Mouse (Mus musculus) frontal cortex, postnatal 36 days (tissue): ENCODE data around the gene Mov10.

Source experiments
- DNase-seq, 2 experiments: peaks; one replicate each; pipeline ENCODE4 v3.0.0; 2022; ENCODE audit warnings: low spot score in 2 of 2

Mov10 gene

DNA sequence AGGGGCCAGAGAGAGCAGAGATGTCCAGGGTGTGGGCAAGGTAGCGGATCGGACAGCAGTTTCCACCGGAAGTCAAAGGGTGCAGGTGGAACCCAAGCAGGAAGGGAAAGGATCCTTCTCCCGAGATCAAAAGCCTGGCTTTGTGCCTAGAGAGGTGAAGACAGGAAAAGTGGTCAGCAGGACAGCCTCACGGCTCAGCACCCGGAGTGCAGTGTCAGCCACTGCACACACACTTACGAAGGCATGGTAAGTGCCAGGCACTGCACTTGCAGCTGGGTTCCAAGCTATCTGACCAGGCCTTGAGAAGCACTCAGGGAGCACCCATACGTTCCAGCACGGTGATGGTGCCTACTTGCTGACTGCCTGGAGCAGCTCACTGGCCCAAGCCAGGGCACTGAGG is 12.8 kb downstream of the Mov10 start:
- no peak for DNase-seq

DNA sequence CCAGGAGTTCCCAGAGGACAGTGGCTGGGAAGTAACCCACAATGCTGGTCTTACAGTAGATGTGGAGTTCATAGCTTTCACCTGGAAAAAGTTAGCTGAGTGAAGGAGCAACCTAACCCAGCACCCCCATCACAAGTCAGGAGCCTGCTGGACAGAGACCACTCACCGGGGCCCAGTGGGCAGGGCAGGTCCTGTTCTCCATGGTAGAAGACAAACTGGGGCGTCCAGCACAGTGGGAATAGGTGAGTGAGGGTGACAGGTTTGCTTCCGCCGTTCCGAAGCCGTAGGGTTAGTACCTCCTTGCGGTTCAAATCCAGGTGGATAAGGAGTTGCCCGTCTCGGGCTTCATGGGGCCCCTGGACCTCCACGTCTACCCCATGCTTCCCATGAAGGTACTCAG is 14.1 kb downstream of the Mov10 start:
- DNase-seq, result no peak

DNA sequence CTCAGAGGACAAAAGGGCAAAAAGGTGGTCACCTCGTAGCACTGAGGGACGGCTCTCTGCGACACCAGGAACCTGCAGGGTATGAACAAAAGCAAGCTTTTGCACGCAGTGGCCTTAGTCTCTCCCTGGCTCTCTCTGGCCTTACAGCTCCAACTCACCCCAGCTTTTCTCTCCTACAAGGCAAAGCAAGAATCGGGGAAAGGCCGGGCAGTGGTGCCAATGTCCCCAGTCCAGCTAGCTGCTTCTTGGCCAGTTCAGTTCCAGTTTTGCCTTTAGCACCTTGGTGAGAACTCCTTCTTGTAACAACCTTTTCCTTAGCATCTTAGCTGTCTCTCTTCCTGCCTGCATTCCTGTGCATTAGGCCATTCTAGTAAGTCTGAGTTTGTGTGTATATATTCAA is 16.9 kb downstream of the Mov10 start:
- no peak for DNase-seq

DNA sequence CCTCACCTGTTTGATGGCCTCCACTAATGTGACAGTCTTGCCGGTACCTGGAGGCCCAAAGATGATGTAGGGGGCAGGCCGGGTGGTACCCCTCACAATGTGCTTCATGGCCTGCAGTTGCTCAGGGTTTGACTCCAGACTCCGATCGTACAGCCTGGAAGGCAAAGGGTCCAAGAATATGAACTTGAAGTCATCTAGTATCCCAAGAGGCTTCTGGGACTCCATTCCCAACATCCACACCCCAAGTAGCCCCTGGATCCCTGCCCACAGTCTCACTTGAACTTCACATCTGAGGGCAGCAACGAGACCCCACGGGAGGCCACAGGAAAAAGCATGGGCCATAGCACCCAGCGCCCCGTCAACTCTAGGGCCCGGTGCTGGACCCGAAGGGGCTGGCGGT is 17.7 kb downstream of the Mov10 start:
- DNase-seq, result no peak

DNA sequence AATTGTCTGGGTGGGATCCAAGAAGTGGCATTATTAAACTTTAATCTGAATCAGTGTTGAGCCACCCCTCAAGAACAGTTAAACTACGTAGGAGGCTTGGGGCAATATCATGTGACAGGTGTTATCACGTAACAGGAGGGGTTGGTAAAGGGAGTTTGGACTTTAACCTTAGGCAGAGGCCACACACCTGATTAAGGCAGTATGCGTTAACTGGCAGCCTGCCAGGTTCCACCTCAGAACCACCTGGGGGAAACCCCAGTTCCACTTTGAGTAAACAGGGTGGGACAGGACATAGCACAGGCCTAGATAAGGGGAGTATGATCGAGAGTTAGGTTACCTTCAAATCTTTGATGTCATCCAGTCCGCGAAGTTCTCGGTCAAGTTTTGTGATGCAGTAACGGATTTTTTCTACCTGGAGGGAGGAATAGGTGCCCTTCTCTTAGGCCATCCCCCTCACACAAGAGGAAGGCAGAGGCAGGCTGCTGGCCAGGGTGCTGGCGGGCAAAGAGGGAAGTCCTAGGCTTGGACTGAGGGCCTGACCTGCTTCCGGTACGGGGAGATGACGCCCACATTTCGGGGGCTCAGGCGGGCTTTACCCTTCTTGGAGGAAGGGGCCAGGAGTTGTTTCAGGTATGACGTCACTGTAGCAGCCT is 21.8 kb downstream of the Mov10 start:
- no peak for DNase-seq

DNA sequence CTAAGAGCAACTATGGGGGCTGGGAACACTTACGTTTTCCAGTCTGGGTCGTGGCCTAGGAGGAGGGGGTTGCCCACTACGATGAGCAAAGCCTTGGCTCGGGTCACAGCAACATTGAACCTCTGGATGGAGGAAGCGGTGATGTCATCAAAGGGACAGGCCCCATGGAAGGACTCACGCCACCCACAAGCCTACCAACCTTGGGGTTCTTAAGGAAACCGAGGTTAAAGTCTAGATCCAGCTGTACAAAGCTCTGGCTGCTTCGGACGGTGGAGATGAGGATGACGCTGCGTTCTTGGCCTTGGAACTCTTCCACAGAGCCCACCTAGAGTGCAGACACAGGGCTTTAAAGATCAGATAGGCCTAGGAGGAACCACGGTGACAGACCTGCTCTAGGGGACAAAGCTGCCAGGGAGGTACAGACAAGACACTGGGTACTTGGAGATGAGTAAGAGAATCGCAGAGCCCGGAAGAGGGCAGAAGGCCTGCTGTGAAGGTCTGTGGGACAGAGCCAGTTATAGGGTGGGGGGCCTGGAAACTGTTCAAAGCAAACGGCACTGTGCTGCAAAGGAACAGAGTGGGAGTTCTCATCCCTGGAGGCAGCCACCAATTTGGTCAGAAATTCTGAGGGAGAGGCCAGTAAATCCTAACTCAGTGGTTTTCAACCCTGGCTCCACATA is 22.6 kb downstream of the Mov10 start:
- no peak for DNase-seq

DNA sequence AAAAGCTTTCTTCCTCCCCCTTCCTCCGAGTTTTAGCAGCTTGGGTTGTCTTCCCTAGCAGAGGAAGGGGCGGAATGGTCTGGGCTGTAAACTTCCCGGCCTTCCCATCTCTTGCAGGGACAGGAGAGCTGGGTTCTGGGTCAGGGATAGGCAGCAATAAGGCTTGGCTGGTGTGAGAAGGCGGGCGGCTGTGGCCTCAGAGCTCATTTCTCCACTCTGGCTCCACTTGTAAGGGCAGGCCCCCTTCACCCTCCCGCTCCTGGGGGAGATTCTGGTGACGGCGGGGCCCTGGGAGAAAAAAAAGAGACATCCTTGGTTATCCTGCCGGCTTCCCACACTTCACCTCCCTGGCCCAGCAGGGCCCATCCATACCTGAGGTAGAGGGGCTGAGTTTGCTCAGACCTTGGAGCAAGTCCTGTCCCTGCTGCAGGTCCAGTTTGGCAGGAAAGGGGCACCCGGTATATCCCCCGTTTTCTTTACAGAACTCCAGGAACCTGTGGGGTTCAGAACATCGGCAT is 23.4 kb downstream of the Mov10 start:
- no peak for DNase-seq

DNA sequence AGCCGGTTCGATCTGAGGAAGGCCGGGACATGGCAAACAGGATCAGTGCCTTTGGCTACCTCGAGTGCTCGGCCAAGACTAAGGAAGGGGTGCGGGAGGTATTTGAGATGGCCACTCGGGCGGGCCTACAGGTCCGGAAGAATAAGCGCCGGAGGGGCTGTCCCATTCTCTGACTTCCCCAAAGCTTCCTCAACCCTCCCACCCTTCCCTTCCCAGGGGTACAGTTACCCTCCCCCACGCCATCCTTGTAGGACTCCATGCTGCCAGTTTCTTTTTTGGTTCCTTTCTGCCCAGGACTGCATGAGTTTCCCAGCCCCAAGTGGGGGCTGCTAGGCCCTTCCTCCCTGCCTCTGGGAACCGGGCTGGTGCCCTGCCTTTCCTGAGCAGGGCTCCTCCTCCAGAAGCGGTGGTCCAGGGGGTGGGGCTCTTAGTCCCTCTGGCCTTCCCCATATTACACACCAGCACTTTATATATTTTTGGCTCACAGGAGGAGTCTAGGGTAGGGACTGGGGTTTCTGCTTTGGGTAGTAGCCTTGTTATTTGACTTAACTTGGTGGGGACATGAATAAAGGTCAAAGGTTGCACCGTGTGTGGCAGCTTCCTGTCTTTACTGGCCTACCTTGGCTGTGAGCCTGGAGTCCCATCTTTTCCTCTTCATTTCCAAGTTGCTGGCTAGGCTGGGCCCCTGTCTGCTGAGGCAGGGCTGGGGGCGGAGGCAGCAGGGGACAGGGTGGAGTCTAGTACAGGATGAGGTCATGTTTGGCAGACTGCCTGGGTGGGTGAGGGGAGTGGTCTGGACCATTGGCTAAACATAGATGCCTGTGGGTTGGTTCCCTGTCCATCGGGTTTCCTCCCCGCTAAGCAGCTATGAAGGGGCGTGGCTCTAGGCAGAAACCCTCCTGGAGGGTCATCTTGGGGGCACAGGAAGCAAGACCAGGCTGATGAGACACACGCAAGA is 24.2 kb downstream of the Mov10 start:
- peak in 1 of 2 experiments; percentile 66 for DNase-seq

DNA sequence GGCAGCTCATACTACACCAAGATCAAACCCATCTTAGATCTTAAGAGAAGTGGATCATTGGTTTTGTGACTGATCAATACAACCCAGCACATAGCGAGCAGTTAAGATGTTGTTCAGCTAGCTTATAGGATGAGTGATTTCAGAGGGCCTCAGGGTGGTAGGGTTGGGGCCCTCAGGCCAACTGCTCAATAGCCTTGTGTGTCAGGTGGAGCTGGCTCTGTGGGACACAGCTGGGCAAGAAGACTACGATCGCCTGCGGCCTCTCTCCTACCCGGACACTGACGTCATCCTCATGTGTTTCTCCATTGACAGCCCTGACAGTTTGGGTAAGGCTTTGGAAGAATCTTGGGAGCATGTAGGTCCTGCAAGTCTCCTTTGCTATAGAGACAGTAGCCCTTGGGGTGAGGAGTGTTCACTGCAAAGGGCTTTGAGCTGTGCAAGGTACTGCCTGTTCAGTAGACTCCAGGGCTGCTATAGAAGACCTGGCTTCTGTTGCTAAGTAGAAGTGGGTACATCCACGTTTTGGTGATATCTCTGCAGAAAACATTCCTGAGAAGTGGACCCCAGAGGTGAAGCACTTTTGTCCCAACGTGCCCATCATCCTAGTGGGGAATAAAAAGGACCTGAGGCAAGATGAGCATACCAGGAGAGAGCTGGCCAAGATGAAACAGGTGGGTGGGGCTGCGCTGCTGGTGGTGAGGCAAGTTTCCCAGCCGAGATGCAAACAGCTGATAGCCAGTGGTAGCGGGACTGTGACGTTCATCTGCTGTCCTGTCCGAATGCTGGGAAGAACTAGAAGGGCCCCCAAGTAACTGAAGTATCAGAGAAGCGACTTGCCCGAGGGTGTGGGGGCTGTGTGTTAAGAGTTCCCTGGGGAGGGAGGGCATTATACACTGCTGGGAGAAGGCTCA is 25.7 kb downstream of the Mov10 start:
- no peak for DNase-seq

DNA sequence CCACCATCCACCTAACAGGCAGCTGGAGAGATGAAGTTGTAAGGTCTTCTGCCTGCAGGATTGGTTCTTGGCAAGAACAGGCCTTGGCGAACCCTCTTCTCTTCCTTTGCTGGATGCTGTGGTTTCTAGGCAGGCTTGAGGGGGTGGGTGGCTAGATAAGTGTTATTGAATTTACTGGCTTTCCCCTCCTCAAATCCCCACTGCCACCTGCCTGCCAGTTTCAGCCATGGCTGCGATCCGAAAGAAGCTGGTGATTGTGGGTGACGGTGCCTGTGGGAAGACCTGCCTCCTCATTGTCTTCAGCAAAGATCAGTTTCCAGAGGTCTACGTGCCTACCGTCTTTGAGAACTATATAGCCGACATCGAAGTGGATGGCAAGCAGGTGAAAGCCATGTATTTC is 26.7 kb downstream of the Mov10 start:
- peak; percentile 47 to 53 for DNase-seq

DNA sequence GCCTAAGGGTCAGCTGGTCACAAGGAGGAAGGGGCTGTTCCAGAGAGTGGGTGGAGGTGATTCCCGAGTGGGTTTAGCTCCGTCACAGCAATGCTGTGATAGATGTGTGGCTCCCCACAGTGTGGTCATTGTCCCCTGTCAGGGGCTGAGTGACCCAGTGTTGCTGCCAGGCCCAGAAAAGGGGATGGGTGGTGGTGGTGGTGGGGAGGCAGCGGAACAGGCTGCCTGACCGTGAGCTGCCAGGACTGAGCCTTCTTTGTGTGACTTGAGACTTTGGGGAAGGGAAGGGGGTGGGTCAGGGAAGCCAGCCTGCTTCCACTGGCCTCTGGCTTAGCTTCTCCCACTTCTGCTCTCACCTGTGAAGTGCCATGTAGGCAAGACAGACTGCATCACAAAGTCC is 27.3 kb downstream of the Mov10 start:
- DNase-seq, result no peak

DNA sequence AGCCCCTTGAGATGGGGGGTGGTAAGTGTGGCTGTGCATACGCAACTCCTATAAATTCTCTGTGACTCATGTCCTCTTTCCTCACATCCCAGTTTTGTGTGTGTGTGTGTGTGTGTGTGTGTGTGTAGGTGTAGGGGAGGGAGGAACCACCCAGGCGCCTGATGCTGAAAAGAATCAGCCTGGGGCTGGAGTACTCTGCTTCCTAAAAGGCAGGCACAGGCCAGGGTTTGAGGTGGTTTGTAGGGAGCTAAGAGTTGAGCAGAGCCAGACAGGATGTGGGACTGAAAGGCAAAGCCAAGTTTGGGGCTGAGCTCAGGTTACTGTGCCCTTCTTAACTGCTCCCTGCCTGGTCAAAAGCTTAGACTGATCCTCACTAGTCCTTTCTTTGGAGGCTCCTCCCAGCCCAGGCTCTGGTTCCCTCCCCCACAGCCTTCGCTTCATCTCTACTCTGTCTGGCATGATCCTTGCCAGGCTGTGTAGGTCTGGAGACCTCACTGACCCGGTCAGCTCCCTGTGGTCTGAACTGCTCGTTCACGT is 27.9 kb downstream of the Mov10 start:
- peak; percentile 59 to 61 for DNase-seq

DNA sequence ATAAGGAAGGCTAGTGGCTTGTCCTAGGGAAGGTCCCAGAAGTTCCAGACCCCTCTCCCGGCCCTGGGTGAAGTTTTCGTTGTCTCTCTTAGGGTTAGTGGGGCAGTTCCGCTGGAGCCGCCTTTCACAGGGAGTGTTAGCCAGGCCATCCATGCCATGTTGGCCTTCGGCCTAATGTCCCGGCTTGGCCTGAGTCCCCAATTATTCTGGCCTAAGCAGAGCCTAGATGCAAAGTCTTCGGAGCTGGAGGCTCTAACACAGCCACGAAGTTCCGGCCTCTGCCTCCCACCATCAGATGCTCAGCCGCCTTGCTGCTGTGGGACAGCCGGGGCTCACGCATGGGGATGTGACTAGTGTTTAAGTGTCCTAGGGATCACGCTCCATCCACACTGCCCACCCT is 28.5 kb downstream of the Mov10 start:
- DNase-seq, result no peak

DNA sequence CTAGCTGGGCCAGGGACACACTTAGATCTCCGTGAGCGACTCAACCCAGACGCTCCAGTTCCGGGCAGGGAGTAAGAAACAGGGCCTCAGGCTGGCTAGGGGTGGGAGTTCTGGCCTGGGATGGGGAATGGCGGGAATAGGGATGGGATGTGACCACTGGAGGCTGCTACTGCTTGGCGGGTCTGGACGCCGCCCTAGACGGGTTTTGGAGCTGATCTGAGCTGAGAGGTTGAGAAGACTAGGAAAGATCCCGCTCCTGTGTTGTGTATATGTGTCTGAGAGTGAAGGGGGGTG is 29.1 kb downstream of the Mov10 start:
- DNase-seq, result no peak

DNA sequence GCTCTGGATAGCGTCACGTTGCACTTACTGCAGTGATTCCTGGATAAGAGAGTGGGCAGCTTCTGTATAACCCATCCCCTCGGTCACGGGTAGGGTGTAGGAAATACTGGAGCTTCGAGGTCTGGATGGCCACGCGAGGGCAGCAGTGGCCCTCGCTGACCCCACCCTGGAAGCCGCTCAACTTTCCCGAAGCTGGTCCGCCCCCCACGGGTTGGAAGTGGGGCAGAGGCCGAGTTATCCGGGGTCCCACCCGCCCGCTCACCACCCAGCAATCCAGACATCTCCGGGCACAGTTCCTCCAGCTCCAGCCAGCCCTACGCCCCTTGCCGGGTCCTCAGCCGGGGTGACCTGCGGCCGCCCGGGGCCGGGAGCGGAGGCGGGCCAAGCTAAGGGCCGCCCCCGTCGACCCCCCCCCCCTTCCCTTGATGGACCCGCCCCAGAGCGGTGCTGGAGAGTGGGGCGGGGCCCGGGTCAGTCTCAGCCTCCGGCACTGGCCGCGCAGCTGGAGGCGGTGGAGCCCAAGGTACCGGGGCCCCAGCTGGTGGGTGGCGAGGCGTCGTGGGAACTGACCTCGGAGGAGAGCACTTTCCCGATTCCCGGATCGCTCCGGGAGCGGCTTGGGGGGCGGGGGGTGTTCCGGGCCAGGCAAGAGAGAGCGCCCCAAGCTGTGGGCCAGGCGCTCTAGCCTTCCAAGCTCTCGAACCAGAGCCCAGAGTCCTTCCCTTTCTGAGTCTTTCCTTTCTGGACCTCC is 29.6 kb downstream of the Mov10 start:
- peak; percentile 51 to 62 for DNase-seq

DNA sequence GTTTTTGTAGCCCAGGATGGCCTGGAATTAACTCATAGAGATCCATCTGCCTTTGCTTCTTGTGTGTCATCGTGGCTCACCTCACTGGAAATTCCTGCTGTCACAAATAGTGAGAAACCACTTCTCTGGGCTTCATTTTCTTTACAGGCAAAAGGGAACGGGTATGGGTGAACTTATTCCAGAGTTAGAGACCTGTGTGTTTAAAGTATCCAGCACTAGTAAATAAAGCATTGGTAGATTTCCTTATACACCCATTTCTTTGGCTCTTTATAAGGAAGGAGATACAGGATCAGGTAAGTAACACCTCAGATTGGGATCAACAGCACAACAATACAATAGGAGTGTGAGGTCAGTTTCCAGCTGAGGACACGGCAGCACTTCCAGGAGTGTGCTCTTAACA is 30.3 kb downstream of the Mov10 start, which contains the start of gene Rhoc:
TSS of gene Rhoc (plus strand) at position 301 of the 400 bp plus-strand sequence.
- DNase-seq, result no peak

DNA sequence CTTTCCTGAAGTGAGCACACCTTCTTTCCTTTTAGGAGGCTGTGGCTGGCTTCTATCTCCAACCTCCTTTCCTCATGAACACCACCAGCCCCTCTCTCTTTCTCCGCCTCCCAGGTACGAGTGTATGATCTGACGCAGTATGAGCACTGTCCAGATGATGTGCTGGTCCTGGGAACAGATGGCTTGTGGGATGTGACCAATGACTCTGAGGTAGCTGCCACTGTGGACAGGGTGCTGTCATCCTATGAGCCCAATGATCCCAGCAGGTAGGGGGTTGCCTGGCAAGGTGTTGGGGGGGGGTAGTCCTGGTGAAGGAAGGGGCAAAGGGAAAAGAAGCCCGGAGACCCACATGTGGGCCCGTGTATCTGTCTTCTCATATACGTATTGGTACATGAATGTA is 33.1 kb downstream of the Mov10 start:
- DNase-seq, result no peak

DNA sequence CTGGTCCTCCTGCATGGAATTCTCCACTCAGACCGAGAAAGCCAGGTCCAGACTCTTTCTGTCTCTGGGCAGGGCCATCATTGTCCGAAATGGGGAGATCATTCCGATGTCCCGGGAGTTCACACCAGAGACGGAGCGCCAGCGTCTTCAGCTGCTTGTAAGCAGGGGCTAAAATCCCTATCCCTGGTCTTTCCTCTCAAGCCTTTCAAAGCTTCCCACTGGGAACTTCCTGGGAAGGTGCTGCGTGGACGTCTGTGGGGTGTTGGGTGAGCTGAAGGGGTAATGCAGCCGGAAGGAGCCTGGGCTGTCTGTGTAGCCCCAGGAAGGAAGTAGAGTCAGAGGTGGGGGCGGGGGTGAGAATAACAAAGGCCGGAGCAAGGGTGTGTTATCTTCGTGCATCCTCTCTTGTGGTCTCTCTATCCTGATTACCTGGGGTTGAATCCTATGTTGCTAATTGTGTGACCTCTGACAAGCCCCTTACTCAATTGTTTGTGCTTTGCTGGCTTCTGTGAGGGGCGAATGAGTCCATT is 34.3 kb downstream of the Mov10 start:
- DNase-seq, result no peak

DNA sequence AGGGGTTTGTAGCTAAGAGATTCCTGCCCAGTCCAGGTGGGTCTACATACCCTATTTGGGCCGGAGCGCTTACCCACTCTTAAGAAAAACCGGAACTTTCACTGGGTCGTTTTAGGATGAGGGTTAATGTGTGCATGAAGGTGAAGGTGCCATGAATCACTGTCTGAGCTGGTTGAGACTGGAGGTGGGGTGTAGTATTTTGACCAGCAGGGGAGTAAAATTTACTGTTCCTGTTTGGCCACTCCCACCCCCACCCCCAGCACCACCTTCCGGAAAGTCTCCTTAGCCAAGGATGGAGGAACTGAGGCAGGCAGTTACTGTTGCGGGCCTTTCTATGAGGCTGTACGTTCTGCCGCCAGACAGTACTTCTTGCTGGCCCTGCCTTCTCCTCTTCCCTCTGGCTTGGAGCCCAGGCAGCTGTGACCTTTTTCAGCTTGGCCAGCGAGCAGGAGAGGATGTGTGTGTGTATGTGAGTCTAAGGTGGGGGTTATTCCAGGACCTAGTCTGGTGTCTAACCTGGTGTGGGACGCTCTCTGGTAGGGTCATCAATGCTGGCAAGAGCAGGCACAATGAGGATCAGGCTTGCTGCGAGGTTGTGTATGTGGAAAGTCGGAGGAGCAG is 36.2 kb downstream of the Mov10 start:
- no peak for DNase-seq

DNA sequence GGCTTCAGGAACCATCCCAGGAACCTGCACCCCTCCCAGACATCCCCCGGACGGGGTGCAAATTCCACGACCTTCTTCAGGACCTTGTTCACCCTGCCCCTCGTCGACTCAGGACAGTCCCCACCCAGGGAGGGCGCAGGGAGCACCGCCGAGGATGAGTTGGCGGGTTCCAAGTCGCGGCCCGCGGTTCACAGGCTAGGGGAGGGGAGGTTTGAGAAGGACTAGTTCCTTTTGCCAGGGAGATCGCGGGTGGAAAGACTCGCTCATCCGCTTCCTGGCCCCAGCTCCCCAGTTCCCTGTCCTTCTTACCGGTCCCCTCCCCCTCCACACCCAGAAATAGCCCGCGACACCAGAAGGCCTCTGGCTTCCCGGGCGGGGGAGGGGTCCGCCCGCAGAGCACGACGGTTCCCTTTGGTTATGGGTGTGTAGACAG is 36.9 kb downstream of the Mov10 start, which contains the start of gene Fam19a3:
TSS of gene Fam19a3 (minus strand) at position 370 of the 433 bp plus-strand sequence.
- no peak for DNase-seq
